In the genomic region with DNA sequence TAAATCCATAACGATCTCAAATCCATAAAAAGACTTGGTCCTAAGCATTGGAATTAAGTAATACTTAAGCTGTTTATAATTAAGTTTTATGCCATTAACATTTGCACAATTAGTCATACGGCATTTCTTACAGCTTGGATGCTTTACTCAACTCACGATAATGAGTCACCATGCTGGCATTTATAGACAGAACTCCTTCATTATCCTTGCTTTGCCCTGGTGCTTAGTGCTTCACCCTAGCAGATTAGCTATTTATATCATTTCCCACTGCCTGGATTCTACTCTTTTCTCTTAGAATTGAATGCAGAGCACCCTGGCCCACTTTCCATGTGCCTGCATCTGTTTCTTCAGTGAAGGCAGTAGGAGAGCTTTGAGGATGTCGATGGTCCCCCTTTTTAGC, we compare ENCODE assay signal across 1 mouse cellular context.
TF ChIP-seq lines count a peak whose summit lies in the region.

No protein-coding gene starts in this region.

TF ChIP-seq in C2C12, 6 proteins besides CTCF, POLR2A, EP300 and RAD21 (continued from another document):
- no peak for TF ChIP-seq MYOD1 (IDR thresholded peaks at IDR 0.05; ENCODE audit: control insufficient read depth, insufficient read length, low read depth)
